Mouse (Mus musculus): ENCODE data around the gene Olfr633. TPM values are rescaled to one million over a fixed set of nuclear protein-coding genes. Genes with fewer than 3 reads are reported as not detected.

Gene Olfr633
- polyA plus RNA-seq, 1 experiment: not detected

GRCm38 (mm10) chr7:103971782-103972181 is 27.5 kb downstream of the Olfr633 start:
- no peak for TF ChIP-seq CTCF (IDR thresholded peaks at IDR 0.05; ENCODE audit: extremely low read depth, insufficient read depth, low read length)
- no peak for TF ChIP-seq POLR2A (IDR thresholded peaks at IDR 0.05; ENCODE audit: extremely low read depth, insufficient read depth, low read length)

GRCm38 (mm10) chr7:103998446-103998845 is 54.2 kb downstream of the Olfr633 start, which contains the start of gene Olfr638:
Olfr638 (plus strand) TSS chr7:103998746.
- no peak within 1 kb of the TSS for H3K4me3 ChIP-seq (ENCODE audit: insufficient read depth, low read length)
- no peaks in the 10 kb centered on the region for H3K4me1 ChIP-seq (ENCODE audit: control insufficient read depth, insufficient read depth, low read length)
- TF ChIP-seq CTCF (IDR thresholded peaks at IDR 0.05; ENCODE audit: extremely low read depth, insufficient read depth, low read length) (no peak), POLR2A (IDR thresholded peaks at IDR 0.05; ENCODE audit: extremely low read depth, insufficient read depth, low read length) (no peak)
- H3K27ac ChIP-seq (ENCODE audit: insufficient read depth, low read length): no peak within 1 kb of the TSS

More at GRCm38 (mm10) chr7:103971782-103972181, 27.5 kb downstream of the Olfr633 start:
- no peaks in the 10 kb centered on the region for H3K4me1 ChIP-seq (ENCODE audit: control insufficient read depth, insufficient read depth, low read length)
- H3K27ac ChIP-seq (ENCODE audit: insufficient read depth, low read length): no peak overlapping the region
- no peak overlapping the region for H3K4me3 ChIP-seq (ENCODE audit: insufficient read depth, low read length)

Other genes with a start within 250 kb of the Olfr633 start
- not detected in 2 replicates for gene Olfr243, start 229.8 kb upstream of the Olfr633 start, polyA plus RNA-seq (2012; rRNA removed)
- not detected in 2 replicates for gene Olfr628, start 214.1 kb upstream of the Olfr633 start, polyA plus RNA-seq (2012; rRNA removed)
- gene Olfr629, start 199.5 kb upstream of the Olfr633 start, polyA plus RNA-seq (2012; rRNA removed): not detected in 2 replicates
- not detected in 2 replicates for gene Olfr630, start 187.1 kb upstream of the Olfr633 start, polyA plus RNA-seq (2012; rRNA removed)
- gene Olfr69, start 172.8 kb upstream of the Olfr633 start, polyA plus RNA-seq (2012; rRNA removed): not detected in 2 replicates
- not detected in 2 replicates for gene Olfr68, start 164.7 kb upstream of the Olfr633 start, polyA plus RNA-seq (2012; rRNA removed)
- not detected in 2 replicates for gene Olfr67, start 152.6 kb upstream of the Olfr633 start, polyA plus RNA-seq (2012; rRNA removed)
- gene Hbb-bt, start 130.4 kb upstream of the Olfr633 start, polyA plus RNA-seq (2012; rRNA removed): 56.3 and 87.5 TPM in 2 replicates
- gene Hbb-bs, start 116.3 kb upstream of the Olfr633 start, polyA plus RNA-seq (2012; rRNA removed): 471 and 650 TPM in 2 replicates
- not detected in 2 replicates for gene Hbb-bh2, start 103.9 kb upstream of the Olfr633 start, polyA plus RNA-seq (2012; rRNA removed)
- not detected in 2 replicates for gene Hbb-bh1, start 101.3 kb upstream of the Olfr633 start, polyA plus RNA-seq (2012; rRNA removed)
- gene Hbb-y, start 91.2 kb upstream of the Olfr633 start, polyA plus RNA-seq (2012; rRNA removed): 0.95 and 1.0 TPM in 2 replicates
- gene Olfr66, start 58.2 kb upstream of the Olfr633 start, polyA plus RNA-seq (2012; rRNA removed): not detected in 2 replicates
- not detected in 2 replicates for gene Olfr64, start 50.0 kb upstream of the Olfr633 start, polyA plus RNA-seq (2012; rRNA removed)
- gene Olfr65, start 41.0 kb upstream of the Olfr633 start, polyA plus RNA-seq (2012; rRNA removed): not detected in 2 replicates
- gene Olfr631, start 15.6 kb upstream of the Olfr633 start, polyA plus RNA-seq (2012; rRNA removed): not detected in 2 replicates
- not detected in 2 replicates for gene Olfr632, start 10.1 kb upstream of the Olfr633 start, polyA plus RNA-seq (2012; rRNA removed)
- gene Olfr635, start 26.7 kb downstream of the Olfr633 start, polyA plus RNA-seq (2012; rRNA removed): not detected in 2 replicates
- gene Olfr638, start 54.3 kb downstream of the Olfr633 start, polyA plus RNA-seq (2012; rRNA removed): not detected in 2 replicates
- gene Olfr639, start 72.9 kb downstream of the Olfr633 start, polyA plus RNA-seq (2012; rRNA removed): not detected in 2 replicates
- gene Olfr640, start 81.1 kb downstream of the Olfr633 start, polyA plus RNA-seq (2012; rRNA removed): not detected in 2 replicates
- not detected in 2 replicates for gene Olfr641, start 91.0 kb downstream of the Olfr633 start, polyA plus RNA-seq (2012; rRNA removed)
- gene Olfr642, start 108.2 kb downstream of the Olfr633 start, polyA plus RNA-seq (2012; rRNA removed): not detected in 2 replicates
- not detected in 2 replicates for gene 4930516K23Rik, start 117.0 kb downstream of the Olfr633 start, polyA plus RNA-seq (2012; rRNA removed)
- gene Olfr644, start 127.4 kb downstream of the Olfr633 start, polyA plus RNA-seq (2012; rRNA removed): not detected in 2 replicates
- gene Olfr645, start 141.0 kb downstream of the Olfr633 start, polyA plus RNA-seq (2012; rRNA removed): not detected in 2 replicates
- gene Olfr646, start 160.4 kb downstream of the Olfr633 start, polyA plus RNA-seq (2012; rRNA removed): not detected in 2 replicates
- not detected in 2 replicates for gene Ubqln5, start 185.4 kb downstream of the Olfr633 start, polyA plus RNA-seq (2012; rRNA removed)
- gene Olfr643, start 193.0 kb downstream of the Olfr633 start, polyA plus RNA-seq (2012; rRNA removed): not detected in 2 replicates
- not detected in 2 replicates for gene Ubqln3, start 198.8 kb downstream of the Olfr633 start, polyA plus RNA-seq (2012; rRNA removed)
- not detected in 2 replicates for gene Ubqlnl, start 206.1 kb downstream of the Olfr633 start, polyA plus RNA-seq (2012; rRNA removed)
- 0.04 TPM in 1 of 2 replicates, not detected in the other for gene Olfm5, start 220.4 kb downstream of the Olfr633 start, polyA plus RNA-seq (2012; rRNA removed)
- gene Olfr648, start 239.0 kb downstream of the Olfr633 start, polyA plus RNA-seq (2012; rRNA removed): 0.15 and 0.19 TPM in 2 replicates